Mouse (Mus musculus) testis, postnatal 10 days (tissue): ENCODE data around the gene E030018B13Rik.

ENCODE experiments used
- DNase-seq: peaks from one replicate; pipeline ENCODE4 v3.0.0; 2021; ENCODE audit warnings: low spot score

E030018B13Rik gene

GRCm38 (mm10) chr7:63965635-63966418 lies 49.2 kb downstream of the E030018B13Rik start:
- no peak for DNase-seq

DNA sequence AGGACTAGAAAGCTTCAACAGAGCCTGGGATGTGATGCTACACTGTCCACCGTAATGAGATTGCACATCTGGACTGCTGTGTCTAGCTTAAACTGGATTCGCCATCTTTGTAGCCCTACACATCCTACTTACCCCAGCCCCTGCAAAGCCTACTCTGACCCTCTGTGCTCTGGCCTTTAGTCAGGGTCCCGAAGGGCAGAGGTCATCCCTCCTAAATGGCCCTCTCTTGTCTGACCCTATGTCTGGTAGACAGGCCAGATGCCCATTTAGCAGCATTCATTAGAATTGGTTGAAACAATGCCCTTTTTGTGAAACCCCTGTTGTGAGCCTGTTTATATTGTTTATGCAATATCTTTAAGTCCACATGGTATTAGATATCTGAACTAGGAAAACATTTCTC lies 53.3 kb downstream of the E030018B13Rik start:
- no peak for DNase-seq
